Mouse (Mus musculus): ENCODE measurements around the gene Sgf29.

GRCm38 (mm10) chr7:126708175-126708952 is 59.3 kb downstream of the Sgf29 start:
- TF ChIP-seq CTCF (IDR thresholded peaks at IDR 0.05; ENCODE audit: control insufficient read depth, insufficient read depth, low read length) (no peak), POLR2A (IDR thresholded peaks at IDR 0.05; ENCODE audit: borderline replicate concordance, control insufficient read depth, low read depth, low read length) (no peak)
